In genomic region chr6:59354943-59355342, GRCm38 (mm10) we compare ENCODE assay signal across 13 mouse cellular contexts.
"Had no signal": no experiment of that assay in that cellular context is flagged by ENCODE, and none has a peak within 500 bp of the region (broad histone marks: within the 10 kb centered on the region; RNA-seq: fewer than 3 reads in every experiment).

No protein-coding gene starts in this region.

- H3K9ac ChIP-seq: lung, embryonic 14.5 days; midbrain, embryonic 12.5 days; neural tube, embryonic 12.5 days had no signal

- H3K4me3 ChIP-seq: midbrain, embryonic 10.5 days; midbrain, embryonic 12.5 days; neural tube, embryonic 12.5 days had no signal

- DNase-seq: lung, adult 18-20 months; lung, embryonic 14.5 days; lung, postnatal 10 days; lung, postnatal 4 days; midbrain, embryonic 14.5 days; right cerebral cortex, postnatal 14 days; thymus, adult 18-20 months; thymus, postnatal 14 days; thymus, postnatal 36 days had no signal

- H3K27me3 ChIP-seq: midbrain, embryonic 12.5 days; neural tube, embryonic 12.5 days had no signal

- H3K36me3 ChIP-seq: midbrain, embryonic 10.5 days; midbrain, embryonic 12.5 days; neural tube, embryonic 12.5 days had no signal

- ATAC-seq: midbrain, embryonic 16.5 days had no signal

- H3K4me2 ChIP-seq: lung, embryonic 14.5 days; midbrain, embryonic 12.5 days; neural tube, embryonic 12.5 days had no signal

- H3K4me1 ChIP-seq: midbrain, embryonic 10.5 days; midbrain, embryonic 12.5 days; neural tube, embryonic 12.5 days had no signal

- H3K9me3 ChIP-seq: midbrain, embryonic 10.5 days; midbrain, embryonic 12.5 days; neural tube, embryonic 12.5 days had no signal

- H3K27ac ChIP-seq: midbrain, embryonic 10.5 days; midbrain, embryonic 12.5 days; neural tube, embryonic 12.5 days had no signal
